Mouse (Mus musculus) embryonic facial prominence, embryonic 13.5 days (tissue): ENCODE measurements at regions not wholly inside any gene's neighbourhood (a gene's known extent, or its start where the extent isn't known, plus 50 kb on each side); places are given as distances from the start of the nearest gene placed in this dataset.

Experiments used
- ATAC-seq: fragments of 200-750 bp; cut with Nextera tagmentation; 2 replicates; pipeline ENCODE4 v1.8.0; 2017; ENCODE audit warnings: low read depth; ENCODE audit not compliant: insufficient number of reproducible peaks, insufficient read depth, low FRiP score, low TSS enrichment
- H3K27ac ChIP-seq: fragments of 300-500 bp; sonication (generic); 2 replicates; pipeline ENCODE4 v1.5.1; 2015; ENCODE audit warnings: moderate library complexity, mild to moderate bottlenecking, inconsistent platforms
- H3K27me3 ChIP-seq: fragments of 300-500 bp; sonication (generic); 2 replicates; pipeline ENCODE4 v1.6.1; 2015; ENCODE audit warnings: mild to moderate bottlenecking, inconsistent platforms
- H3K36me3 ChIP-seq: fragments of 300-500 bp; sonication (generic); 2 replicates; pipeline ENCODE4 v1.6.1; 2015; ENCODE audit warnings: mild to moderate bottlenecking, inconsistent platforms
- H3K4me1 ChIP-seq: fragments of 300-500 bp; sonication (generic); 2 replicates; pipeline ENCODE4 v1.6.1; 2015; ENCODE audit warnings: inconsistent platforms
- H3K4me2 ChIP-seq: fragments of 300-500 bp; sonication (generic); 2 replicates; pipeline ENCODE4 v1.6.1; 2015; ENCODE audit warnings: moderate library complexity, mild to moderate bottlenecking, inconsistent platforms
- H3K4me3 ChIP-seq: fragments of 300-500 bp; sonication (generic); 2 replicates; pipeline ENCODE4 v1.5.1; 2015; ENCODE audit warnings: mild to moderate bottlenecking, inconsistent platforms
- H3K9ac ChIP-seq: fragments of 300-500 bp; sonication (generic); 2 replicates; pipeline ENCODE4 v1.6.1; 2015; ENCODE audit warnings: mild to moderate bottlenecking, inconsistent platforms
- H3K9me3 ChIP-seq: fragments of 300-500 bp; sonication (generic); 2 replicates; pipeline ENCODE4 v1.6.1; 2016; ENCODE audit warnings: inconsistent platforms
- WGBS: fragments of 180-500 bp; shearing (Covaris S2); methylation state at CpG from one replicate; pipeline ENCODE4 v1.1.7; 2015; ENCODE audit warnings: mixed read lengths; 5-methylcytosine and 5-hydroxymethylcytosine counted together

DNA sequence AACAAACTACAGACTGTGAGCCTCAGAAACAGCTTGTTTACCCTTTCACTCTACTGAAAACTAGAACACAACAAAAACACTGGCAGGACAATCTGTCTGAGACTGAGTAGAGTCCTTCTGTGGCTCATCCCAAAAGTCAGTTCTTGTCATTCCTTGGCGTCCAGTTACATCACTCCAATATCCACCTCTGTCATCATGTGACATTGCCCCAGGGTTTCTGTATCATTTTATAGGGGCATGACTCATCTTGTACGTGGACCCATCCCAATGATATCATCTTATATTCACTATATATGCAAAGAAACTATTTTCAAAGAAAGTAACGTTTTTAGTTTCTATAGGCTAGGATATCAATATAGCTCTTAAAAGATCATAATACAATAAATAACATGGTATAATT is 152.3 kb downstream of the Dkk2 start:
- ATAC-seq, result no peak
- H3K4me1 ChIP-seq, result no peaks in the 10 kb centered on the region
- no peak overlapping the region for H3K9ac ChIP-seq
- no peak overlapping the region for H3K4me3 ChIP-seq
- H3K36me3 ChIP-seq, result no peaks in the 10 kb centered on the region
- H3K27me3 ChIP-seq, result no peaks in the 10 kb centered on the region
- no peak overlapping the region for H3K4me2 ChIP-seq
- no peak overlapping the region for H3K27ac ChIP-seq
- H3K9me3 ChIP-seq, result no peaks in the 10 kb centered on the region
- 72% methylated on average over 3 of the region's 3 CpGs for WGBS

DNA sequence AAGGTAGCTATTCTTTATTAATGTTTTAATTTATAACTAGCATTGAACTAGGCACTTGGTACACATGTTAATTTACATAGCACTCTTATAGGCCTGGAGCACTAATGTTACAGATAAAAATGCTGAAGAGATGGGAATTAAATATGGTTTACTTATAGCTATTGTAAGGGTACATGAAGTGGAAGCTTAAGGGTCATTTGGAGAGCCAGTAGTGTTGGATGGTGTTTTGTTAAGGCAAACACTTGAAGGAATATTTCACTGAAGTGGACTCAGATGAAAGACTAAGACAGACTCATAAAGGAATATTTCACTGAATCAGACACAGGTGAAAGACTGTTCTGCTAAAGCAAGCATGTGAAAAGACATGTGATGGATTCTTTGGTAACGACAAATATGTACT is 172.7 kb downstream of the Dkk2 start:
- Histone ChIP-seq H3K27me3 (no peaks in the 10 kb centered on the region), H3K4me1 (no peaks in the 10 kb centered on the region), H3K4me2 (no peak overlapping the region), H3K27ac (no peak overlapping the region), H3K9ac (no peak overlapping the region), H3K36me3 (no peaks in the 10 kb centered on the region), H3K4me3 (no peak overlapping the region), H3K9me3 (peaks cover 2% of the 10 kb centered on the region)
- no peak for ATAC-seq
- WGBS, result 83% methylated on average over 1 of the region's 1 CpGs

DNA sequence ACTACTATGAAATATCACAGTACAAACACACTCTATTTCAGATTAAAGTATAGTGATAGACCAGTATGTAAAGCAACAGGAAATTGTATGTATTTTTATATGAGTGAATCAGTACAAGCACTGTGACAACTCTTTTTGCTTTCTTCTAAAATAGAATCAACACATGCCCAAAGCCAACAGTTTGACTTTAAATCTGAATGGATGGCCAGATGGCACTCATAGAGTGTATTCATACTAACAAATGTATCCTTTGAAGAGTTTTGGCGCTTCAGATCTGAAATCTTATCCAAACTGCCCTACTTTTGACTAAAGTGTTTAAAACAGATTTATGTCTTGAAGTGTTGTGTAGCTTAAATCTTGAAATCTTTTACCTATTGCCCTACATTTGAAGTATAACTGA is 184.5 kb downstream of the Dkk2 start:
- Histone ChIP-seq H3K27me3 (no peaks in the 10 kb centered on the region), H3K4me2 (no peak overlapping the region), H3K27ac (no peak overlapping the region), H3K4me1 (no peaks in the 10 kb centered on the region), H3K4me3 (no peak overlapping the region), H3K9me3 (no peaks in the 10 kb centered on the region), H3K36me3 (no peaks in the 10 kb centered on the region), H3K9ac (no peak overlapping the region)
- ATAC-seq, result no peak
- WGBS, result 78% methylated on average over 1 of the region's 1 CpGs

DNA sequence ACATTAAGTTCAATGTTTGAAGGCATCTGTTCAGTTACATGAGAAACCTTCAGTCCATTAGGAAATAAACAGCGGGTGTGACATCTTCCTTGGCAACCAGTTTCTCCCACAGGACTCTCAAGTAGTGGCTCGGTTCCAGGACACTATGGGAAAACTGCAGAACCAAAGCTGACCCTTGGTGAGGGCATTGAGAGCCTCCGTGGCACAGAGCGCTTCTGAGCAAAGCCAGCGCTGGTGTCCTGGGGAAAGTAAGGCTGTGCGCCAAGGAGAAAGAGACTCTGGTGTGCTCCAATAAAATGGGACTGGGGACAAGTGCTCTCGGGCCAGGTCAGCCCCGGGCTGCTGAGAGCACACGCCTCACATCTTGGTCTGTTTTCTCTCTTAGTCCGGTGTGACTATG is 189.7 kb downstream of the Dkk2 start:
- 88% methylated on average over 10 of the region's 10 CpGs for whole genome bisulfite sequencing
- Histone ChIP-seq H3K27me3 (no peaks in the 10 kb centered on the region), H3K4me2 (no peak overlapping the region), H3K9me3 (no peaks in the 10 kb centered on the region), H3K4me3 (no peak overlapping the region), H3K36me3 (no peaks in the 10 kb centered on the region), H3K27ac (no peak overlapping the region), H3K4me1 (no peaks in the 10 kb centered on the region), H3K9ac (no peak overlapping the region)
- no peak for ATAC-seq

DNA sequence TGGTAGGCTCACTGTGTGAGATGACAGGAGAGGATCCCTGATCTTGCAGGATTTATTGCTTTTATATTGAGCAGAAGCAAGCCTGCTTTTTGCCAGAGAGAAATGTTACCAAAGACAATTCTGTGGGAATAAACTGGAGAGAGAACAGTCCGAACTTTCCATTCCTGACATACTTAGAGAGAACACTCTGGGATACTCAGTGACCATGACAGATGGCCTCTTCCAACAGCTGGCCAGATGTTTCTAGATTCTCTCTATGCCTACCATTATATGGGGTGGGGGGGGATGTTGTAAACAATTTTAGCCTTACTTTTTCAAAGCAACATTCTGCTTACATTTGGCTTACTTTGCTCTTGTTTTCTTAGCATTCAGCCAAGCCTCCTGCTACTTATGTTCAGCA is 192.7 kb downstream of the Dkk2 start:
- ATAC-seq, result no peak

DNA sequence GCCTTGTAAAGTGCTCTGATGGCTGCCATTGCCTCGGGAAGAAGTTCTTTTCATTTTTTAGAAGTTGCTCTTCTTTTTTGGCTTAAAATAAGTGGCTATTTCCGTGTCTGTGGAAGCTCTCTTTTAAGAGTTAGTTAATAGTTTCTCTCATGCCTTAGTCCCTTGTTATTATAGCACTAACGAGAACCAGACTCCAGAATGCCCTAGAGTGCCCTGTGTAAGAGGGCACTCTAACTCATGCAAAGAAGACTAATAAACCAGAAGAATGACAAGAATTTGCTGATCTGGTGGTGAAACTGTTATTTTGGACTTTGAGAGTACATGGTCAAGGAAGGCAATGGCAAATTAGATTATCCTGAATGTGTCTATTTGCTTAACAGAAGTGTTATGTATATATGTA is 202.6 kb downstream of the Dkk2 start:
- Histone ChIP-seq H3K4me2 (no peak overlapping the region), H3K4me3 (no peak overlapping the region), H3K27ac (no peak overlapping the region), H3K27me3 (no peaks in the 10 kb centered on the region), H3K9ac (no peak overlapping the region), H3K36me3 (no peaks in the 10 kb centered on the region), H3K4me1 (no peaks in the 10 kb centered on the region), H3K9me3 (no peaks in the 10 kb centered on the region)
- ATAC-seq, result no peak
- 18% methylated on average over 3 of the region's 3 CpGs for WGBS

More for the DNA sequence above, 192.7 kb downstream of the Dkk2 start:
- Histone ChIP-seq H3K9ac (no peak overlapping the region), H3K4me3 (no peak overlapping the region), H3K9me3 (no peaks in the 10 kb centered on the region), H3K36me3 (no peaks in the 10 kb centered on the region), H3K4me2 (no peak overlapping the region), H3K27ac (no peak overlapping the region), H3K4me1 (no peaks in the 10 kb centered on the region), H3K27me3 (no peaks in the 10 kb centered on the region)
- WGBS, result 71% methylated on average over 1 of the region's 1 CpGs

DNA sequence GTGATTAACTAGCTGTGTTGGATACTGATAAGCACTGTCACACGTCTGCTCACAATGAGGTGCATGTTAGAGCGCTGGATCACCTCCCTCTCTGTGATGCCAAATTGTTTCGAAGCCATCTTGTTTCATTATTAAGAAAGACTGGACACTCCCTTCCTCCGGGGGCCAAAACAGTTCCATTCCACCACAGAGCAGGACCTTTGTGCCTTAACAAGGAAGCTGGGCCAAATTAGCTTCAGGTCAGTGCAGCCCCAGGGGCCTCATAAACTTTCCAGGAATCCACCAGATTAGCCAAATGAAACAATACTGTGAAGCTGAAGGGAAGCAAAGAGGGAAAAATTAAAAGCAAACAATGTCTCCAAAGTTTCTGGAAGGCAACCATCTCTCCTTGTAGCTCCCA is 241.9 kb downstream of the Dkk2 start:
- no peak overlapping the region for H3K4me3 ChIP-seq
- no peak overlapping the region for H3K4me2 ChIP-seq
- no peaks in the 10 kb centered on the region for H3K9me3 ChIP-seq
- WGBS, result 69% methylated on average over 4 of the region's 4 CpGs
- H3K9ac ChIP-seq, result no peak overlapping the region
- H3K36me3 ChIP-seq, result no peaks in the 10 kb centered on the region
- ATAC-seq, result no peak
- H3K27ac ChIP-seq, result no peak overlapping the region
- no peaks in the 10 kb centered on the region for H3K27me3 ChIP-seq
- no peaks in the 10 kb centered on the region for H3K4me1 ChIP-seq

DNA sequence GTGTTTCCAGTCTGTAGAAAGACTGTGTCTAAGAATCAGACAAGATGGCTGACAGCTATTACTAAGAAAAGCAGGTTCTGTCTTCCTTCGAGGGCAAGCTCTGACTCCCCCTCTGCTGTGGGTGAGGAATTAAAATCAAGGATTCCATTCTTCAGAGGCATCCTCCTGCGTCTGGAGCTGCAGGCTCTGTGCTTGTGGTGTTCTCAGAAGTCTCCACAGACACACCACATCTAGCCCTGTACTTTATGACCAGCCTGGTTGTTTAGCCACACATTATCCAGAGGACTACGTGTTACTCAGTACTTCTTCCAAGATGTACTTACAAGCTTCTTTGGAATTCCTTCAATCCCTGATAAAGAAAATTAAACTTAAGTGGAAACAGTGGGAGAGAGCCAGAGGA is 258.5 kb downstream of the Dkk2 start:
- 18% methylated on average over 3 of the region's 3 CpGs for WGBS
- no peak overlapping the region for H3K4me3 ChIP-seq
- H3K9me3 ChIP-seq, result no peaks in the 10 kb centered on the region
- no peak for ATAC-seq
- no peak overlapping the region for H3K9ac ChIP-seq
- no peaks in the 10 kb centered on the region for H3K36me3 ChIP-seq
- H3K4me2 ChIP-seq, result no peak overlapping the region
- H3K27ac ChIP-seq, result 0 out of 2 replicates have a peak overlapping the region, but pooled peaks have one; percentile 23
- H3K27me3 ChIP-seq, result no peaks in the 10 kb centered on the region
- peaks cover 5% of the 10 kb centered on the region for H3K4me1 ChIP-seq

DNA sequence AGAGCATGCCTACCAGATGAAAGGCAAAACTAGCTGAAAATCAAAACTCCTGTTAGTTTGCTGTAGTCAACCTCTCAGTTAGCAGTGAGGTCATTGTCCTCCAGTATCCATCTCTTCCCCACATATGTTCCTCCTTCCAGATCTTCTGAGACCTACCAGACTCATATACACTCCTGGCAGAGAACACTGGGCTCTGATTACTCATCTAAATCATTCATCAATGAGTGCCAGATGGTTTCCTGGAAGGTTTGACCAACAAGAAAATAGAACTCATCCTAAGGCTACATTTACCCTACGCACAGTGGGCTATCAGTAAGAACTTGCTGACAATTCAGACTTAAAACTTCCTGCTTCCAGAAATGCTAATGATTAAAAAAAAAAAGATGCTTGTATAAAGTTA is 260.8 kb downstream of the Dkk2 start:
- no peak overlapping the region for H3K4me3 ChIP-seq
- H3K9me3 ChIP-seq, result no peaks in the 10 kb centered on the region
- H3K27ac ChIP-seq, result no peak overlapping the region
- H3K4me2 ChIP-seq, result no peak overlapping the region
- WGBS, result 71% methylated on average over 1 of the region's 1 CpGs
- H3K27me3 ChIP-seq, result no peaks in the 10 kb centered on the region
- H3K4me1 ChIP-seq, result peaks cover 5% of the 10 kb centered on the region
- H3K9ac ChIP-seq, result no peak overlapping the region
- no peaks in the 10 kb centered on the region for H3K36me3 ChIP-seq
- no peak for ATAC-seq

DNA sequence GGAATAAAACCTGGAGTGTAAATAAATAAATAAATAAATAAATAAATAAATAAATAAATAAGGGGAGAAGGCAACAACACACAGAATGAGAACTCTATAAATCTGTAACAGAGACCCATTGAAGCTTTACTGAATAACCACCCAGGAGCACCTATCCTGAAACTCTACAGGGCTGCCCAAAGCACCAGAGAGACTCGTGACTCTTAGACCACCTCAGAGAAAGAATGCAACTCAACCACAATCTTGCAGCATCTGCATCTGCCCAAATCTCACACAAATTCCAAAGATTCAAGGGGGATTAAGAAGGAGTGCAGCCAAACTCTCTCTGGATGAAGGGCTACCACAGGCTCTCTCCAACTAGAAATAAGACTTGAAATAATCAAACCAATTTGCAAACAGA is 264.5 kb downstream of the Dkk2 start:
- 0 out of 2 replicates have a peak, but pooled peaks have one; percentile 43 for ATAC-seq
- Histone ChIP-seq H3K27ac (no peak overlapping the region), H3K4me1 (no peaks in the 10 kb centered on the region), H3K9ac (no peak overlapping the region), H3K4me2 (no peak overlapping the region), H3K27me3 (no peaks in the 10 kb centered on the region), H3K4me3 (no peak overlapping the region), H3K9me3 (no peaks in the 10 kb centered on the region), H3K36me3 (no peaks in the 10 kb centered on the region)
- 19% methylated on average over 1 of the region's 1 CpGs for WGBS

DNA sequence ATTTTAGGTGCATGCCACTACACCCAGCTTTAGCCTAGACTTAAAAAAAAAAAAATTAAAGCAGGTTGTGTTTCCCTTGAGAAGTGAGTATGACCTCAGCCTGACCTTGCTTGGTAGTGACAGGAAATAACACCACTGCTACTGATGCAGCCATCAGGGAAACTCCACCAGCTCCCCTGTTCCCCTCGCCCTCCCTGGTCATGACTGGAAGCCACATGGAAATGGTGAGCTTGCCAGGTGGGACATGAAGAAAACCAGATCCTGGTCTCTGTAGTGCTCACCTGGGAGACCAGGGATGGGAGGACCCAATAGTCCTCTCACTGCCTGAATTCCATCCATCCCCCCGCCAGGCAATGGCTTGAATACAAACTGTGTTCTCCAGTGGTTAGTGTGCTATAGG is 268.1 kb downstream of the Dkk2 start:
- Histone ChIP-seq H3K36me3 (no peaks in the 10 kb centered on the region), H3K4me2 (no peak overlapping the region), H3K9ac (no peak overlapping the region), H3K9me3 (no peaks in the 10 kb centered on the region), H3K27me3 (no peaks in the 10 kb centered on the region), H3K27ac (no peak overlapping the region), H3K4me3 (no peak overlapping the region), H3K4me1 (no peaks in the 10 kb centered on the region)
- 72% methylated on average over 2 of the region's 2 CpGs for WGBS
- ATAC-seq, result no peak

DNA sequence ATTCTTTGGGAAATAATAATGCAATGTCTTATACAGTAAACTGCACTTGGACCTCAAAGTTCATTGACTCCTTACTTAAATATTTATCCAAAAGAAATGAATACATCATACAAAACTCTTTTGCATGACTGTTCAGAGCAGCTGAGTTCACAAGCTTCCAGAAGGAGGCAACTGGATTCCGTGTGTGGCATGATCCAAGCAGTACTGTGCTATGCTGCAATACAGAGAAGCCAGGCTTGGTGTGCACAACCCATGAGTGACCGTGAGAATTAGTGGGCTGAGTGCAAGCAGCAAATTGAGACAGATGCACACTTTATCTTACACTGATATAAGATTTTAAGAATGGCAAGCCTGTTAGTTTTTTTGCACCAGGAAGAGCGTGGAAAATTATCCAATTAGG is 270.0 kb upstream of the Gimd1 start:
- H3K4me1 ChIP-seq, result no peaks in the 10 kb centered on the region
- no peak overlapping the region for H3K4me2 ChIP-seq
- H3K9ac ChIP-seq, result no peak overlapping the region
- ATAC-seq, result no peak; the same call in 1 of the 2 replicates
- H3K4me3 ChIP-seq, result no peak overlapping the region
- H3K36me3 ChIP-seq, result no peaks in the 10 kb centered on the region
- no peak overlapping the region for H3K27ac ChIP-seq
- no peaks in the 10 kb centered on the region for H3K9me3 ChIP-seq
- WGBS, result 56% methylated on average over 3 of the region's 3 CpGs
- no peaks in the 10 kb centered on the region; the same call in 1 of the 2 replicates for H3K27me3 ChIP-seq

DNA sequence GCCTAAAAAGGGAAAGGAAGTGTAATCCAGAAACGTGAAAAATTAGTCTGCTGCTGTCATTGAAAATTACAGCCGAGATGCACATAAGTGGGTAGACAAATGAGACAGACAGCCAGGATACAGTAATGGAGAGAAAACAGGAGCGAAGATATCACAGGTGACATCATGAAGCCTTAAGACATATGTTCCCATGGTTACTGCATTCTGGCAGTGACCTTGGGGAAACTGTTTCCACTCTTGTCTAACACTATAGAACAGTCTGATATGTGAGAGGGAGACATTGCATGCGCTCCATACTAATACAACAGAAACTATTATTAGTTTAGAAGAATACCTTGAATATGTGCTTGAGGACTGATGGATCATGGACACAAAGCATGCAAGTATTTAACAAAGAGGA is 254.0 kb upstream of the Gimd1 start:
- no peaks in the 10 kb centered on the region for H3K9me3 ChIP-seq
- no peak overlapping the region for H3K27ac ChIP-seq
- H3K36me3 ChIP-seq, result no peaks in the 10 kb centered on the region
- no peak overlapping the region for H3K9ac ChIP-seq
- H3K27me3 ChIP-seq, result no peaks in the 10 kb centered on the region; the same call in 1 of the 2 replicates
- peaks cover 4% of the 10 kb centered on the region; the same call in 1 of the 2 replicates for H3K4me1 ChIP-seq
- H3K4me3 ChIP-seq, result no peak overlapping the region
- H3K4me2 ChIP-seq, result no peak overlapping the region
- no peak for ATAC-seq
- 52% methylated on average over 4 of the region's 4 CpGs for WGBS
